Mouse (Mus musculus): ENCODE data around the gene Ttc28.

DNA sequence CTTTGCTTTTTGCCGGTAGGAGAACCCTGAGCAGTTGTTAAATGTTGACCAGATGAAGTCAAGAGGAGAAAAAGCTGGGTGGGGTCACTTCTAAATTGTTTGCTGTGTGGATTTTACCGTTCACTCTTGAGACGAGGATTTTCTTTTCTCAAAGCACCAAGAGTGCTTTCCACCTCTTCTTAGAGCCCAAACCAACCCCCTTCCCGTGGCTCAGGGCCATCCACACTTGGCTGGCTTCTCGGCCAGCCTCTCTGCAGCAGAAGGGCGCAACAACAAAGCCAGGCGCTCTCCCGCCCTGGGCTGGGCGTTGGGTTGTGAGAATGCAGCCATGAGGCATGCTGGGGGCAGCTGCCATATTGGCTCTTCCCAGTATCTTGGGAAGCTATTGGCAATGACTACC, 170.5 kb downstream of the Ttc28 start:
- TF ChIP-seq MAFK (IDR thresholded peaks at IDR 0.05; ENCODE audit: insufficient read depth, low read depth, low read length), result no peak
- no peak for TF ChIP-seq HCFC1 (IDR thresholded peaks at IDR 0.05; ENCODE audit: borderline replicate concordance, insufficient read depth, low read length)
